Mouse (Mus musculus) kidney, postnatal 4 days (tissue): ENCODE measurements around the gene Gm20854.
"Not testable (repeated sequence)": the region's sequence is repeated elsewhere in the genome, so short reads cannot be mapped to it uniquely, and the experiment has no call there.

Source experiments
- DNase-seq, 2 experiments: peaks; one replicate each; pipeline ENCODE4 v3.0.0; 2021; ENCODE audit warnings: mixed read lengths in 2 of 2

Gm20854 gene

DNA sequence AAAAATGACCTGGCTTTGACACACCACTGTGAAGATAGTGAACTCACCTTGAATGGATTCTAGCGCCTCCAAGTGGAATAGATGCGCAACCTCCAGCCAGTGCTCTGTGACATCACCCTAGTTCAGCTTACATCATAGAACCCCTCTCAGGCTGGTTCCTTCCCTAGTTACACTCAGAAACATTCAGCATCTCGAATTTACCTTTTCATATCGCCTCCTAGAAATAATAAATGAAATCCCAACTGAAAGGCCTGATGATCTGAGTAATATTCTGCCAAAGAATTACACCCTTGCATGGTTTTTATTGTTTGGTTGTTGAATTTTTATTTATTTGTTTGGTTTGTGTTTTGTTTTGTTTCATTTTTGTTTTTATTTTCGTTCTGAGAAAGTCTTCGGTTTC, at the start of gene Gm20854:
Gene Gm20854, minus strand, starts transcription at position 101 of the 400 bp plus-strand sequence.
- not testable (repeated sequence) for DNase-seq
